Mouse (Mus musculus) ES-CJ7 (cell line): ENCODE results near the gene Syne2.

ENCODE experiments used
- DNase-seq: peaks from one replicate; pipeline ENCODE4 v3.0.0; 2011; ENCODE audit warnings: low read depth, low spot score

Syne2 gene

GRCm38 (mm10) chr12:76046561-76046960, 228.6 kb downstream of the Syne2 start:
- DNase-seq = no peak

DNA sequence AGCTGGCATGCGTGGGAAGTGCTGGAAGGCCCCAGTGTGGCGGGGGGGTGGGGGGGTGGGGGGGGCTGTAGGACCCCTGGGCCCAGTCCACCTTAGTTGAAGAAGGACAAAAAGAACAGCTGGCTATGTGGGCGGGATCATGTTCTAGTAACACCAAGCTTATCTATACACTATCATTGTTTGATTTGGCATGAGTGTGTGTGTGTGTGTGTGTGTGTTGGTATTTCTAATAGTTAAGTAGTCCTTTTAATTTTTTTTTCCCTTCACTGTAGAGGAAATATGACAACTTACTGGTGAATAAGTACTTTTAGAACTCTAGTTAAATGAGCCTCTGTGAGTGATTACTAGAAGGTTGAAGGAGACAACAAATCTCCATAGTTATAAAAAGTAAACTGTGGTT, 230.0 kb downstream of the Syne2 start:
- no peak for DNase-seq

GRCm38 (mm10) chr12:76048672-76049071, 230.7 kb downstream of the Syne2 start:
- no peak for DNase-seq

- no peak for DNase-seq
Observed at GRCm38 (mm10) chr12:76049343-76049742, 231.4 kb downstream of the Syne2 start.

DNA sequence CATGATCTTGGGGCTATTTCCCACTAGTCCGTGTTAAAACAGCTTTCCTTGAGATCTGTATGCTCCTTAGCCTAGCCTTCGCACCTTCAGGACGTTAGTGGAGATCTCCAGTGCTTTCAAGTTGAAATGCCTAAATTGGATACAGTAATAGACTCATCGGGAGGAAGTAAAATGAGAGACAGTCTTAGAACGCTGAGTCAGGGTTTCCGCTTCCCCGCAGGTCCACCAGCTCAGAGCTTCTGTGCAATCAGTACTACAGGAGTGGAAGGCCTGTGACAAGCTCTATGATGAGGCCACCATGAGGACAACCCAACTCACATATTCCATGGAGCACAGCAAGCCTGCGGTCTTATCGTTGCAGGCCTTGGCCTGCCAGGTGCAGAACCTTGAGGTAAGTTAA, 233.9 kb downstream of the Syne2 start:
- DNase-seq = no peak

DNA sequence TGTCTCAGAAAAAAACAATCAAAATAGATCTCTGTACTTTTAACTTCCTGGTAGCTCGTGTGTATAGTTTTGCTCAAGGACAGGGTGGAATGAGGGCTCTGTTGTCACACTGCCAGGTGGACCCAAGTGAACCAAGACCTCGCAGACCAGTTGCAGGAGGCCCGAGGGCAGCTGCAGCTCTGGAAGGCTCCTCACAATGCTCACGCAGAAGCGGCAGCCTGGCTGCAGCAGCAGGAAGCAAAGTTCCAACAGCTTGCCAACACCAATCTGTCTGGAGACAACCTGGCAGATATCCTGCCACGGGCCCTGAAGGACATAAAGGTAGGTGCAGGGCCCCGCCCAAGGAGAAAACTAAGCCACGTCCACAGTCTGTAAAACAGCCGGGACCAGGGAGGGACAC, 236.7 kb downstream of the Syne2 start:
- no peak for DNase-seq

DNA sequence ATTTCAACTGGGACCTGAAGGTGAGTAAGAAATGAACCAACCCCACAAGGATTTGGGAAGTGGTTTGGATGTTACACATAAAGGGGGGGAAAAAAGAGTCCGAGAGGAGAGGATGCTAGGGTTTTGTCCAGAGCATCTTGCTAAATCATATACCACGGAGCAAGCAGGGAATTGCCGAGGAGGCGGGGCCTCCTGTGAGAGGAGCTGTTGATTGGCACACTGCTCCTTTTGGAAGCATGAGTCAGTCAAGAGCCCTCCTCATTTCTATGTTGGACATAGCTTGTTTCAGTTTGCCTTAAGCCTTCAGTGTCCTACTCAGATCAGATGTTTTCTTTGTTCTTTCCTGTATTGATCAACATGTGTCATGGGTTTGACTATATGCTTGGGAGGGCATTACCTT, 245.1 kb downstream of the Syne2 start:
- no peak for DNase-seq

DNA sequence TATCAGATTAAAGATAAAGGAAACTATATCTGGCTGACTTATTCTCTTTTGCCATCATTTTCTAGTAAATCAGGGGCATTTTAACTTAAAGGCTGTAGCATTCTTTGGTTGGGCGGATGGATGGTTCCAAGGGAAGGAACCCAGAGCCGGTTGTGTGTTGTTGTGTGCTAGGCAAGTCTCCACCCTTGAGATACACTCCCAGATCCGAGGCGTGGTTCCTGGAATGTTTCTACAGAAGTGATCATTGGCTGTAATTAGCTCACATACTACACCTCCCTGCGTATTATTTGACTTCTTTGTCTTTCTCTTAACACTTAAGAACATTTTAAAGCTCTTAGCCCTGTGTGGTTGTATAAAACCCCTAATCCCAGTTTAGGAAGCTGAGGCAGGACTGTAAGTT, 252.5 kb downstream of the Syne2 start:
- peak; percentile 23 for DNase-seq

GRCm38 (mm10) chr12:76071935-76072849, 254.3 kb downstream of the Syne2 start:
- peak; percentile 86 for DNase-seq

DNA sequence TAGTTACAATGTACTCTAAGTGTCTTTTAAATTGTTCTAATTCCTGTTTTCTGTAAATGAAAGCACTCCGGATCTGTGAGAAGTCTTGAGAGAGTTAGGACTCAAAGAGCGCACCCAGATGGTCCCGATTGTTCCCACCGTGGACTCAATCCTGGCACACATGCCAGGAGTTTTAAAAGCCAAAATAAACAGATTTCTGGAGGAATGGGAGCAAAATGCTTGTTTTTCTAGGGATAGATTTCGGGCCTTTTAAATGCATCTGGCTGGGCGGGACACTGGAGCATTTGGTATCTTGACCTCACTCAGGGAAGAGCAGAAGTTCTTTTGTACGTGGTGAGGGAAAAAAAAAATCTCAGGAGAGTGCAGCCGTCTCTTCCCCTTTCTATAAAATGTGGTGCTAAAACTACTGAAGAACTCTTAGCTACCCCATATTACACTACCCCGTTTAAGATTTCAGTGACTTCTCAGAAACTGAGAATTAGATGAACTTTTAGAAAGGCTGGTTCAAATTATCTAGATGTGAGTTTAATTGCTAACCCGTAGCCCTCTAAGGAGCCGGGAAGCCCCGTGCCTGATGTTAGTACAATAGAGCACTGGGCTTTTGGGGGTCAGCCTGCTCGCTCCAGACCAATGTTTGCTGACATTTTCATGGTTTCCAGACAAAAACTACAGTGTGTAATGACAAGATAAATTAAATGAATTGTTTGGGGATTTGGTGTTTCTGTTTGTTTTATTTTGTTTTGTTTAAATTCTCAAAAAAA, 255.3 kb downstream of the Syne2 start:
- no peak for DNase-seq

GRCm38 (mm10) chr12:76073981-76074380, 256.0 kb downstream of the Syne2 start:
- DNase-seq = no peak

DNA sequence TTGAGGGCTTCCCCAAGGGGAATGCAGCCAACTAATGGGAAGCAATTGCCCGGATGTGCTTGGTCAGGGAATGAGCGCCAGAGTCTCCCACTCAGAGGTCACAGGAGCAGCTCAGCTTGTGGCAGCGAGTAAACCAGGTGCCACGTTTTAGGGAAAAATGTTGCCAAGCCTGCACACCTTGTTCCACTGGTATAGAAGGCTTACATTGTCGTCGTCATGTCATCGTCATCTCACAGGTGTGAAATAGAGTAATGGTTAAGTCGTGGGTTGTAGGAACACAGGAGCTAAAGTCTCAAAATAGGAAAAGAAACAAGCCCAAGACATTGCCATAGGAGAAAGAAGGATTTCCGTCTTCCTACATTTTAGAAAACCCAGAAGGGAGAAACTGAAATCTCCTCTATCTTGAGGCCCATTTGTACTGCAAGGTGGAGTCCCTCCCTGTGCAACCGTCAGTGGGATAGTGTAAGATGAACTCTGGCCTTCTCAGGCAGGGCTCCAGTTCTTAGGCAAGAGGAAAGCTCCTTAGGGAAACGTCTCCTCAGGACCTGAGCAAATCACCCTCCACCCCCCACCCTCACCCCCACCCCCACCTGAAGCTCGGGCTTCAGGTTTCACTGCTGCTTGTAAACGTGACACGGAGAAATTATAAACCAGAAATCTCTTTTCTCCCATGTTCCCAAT, 263.1 kb downstream of the Syne2 start:
- no peak for DNase-seq

- peak; percentile 26 for DNase-seq
Observed at GRCm38 (mm10) chr12:76081557-76082211, 263.8 kb downstream of the Syne2 start.

DNA sequence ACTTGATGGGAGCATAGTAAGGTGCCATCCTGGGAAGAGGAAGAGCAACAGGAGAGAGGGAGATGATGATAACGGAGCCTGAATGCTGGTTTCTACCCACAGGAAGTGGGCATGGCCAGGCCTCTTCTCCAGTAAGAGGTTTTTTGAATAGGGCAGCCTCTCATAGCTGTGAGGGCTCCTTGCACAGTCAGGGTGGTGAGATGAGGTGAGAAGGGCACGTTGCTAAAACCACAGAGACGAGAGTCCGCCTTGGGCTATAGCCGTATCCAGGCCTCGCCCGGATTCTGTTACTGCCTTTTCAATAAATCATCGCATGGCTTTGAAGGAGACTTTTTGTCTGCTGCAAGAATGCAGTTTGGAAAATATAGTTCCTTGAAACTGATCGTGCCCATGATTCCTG, 267.1 kb downstream of the Syne2 start:
- no peak for DNase-seq

- DNase-seq = peak; percentile 81
Observed at GRCm38 (mm10) chr12:76085956-76086905, 268.3 kb downstream of the Syne2 start.

- no peak for DNase-seq
Observed at GRCm38 (mm10) chr12:76087025-76087424, 269.1 kb downstream of the Syne2 start.

GRCm38 (mm10) chr12:76092789-76093466, 275.0 kb downstream of the Syne2 start:
- no peak for DNase-seq

GRCm38 (mm10) chr12:76093613-76094588, 276.0 kb downstream of the Syne2 start:
- no peak for DNase-seq
